Comparison of ENCODE assay signal across 17 mouse cellular contexts in the genomic region with DNA sequence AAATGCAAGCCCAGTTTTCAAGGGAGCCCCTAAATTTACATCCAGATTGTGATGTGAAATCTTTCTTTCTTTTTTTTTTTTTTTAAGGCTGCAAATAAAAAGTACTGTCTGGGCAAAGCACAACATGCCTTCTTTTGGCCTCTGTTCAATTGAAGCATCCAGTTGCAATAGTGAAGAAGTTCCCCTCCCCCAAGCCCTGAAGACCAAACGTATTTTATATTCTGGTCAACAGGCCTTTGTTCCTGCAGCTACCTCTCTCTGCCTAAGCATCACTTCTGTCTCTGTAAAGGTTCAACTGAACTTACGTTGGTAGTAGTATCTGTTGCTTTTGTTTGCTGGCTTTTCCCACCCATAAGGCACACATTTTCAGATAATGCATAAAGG. TPM values are rescaled to one million over a fixed set of nuclear protein-coding genes. Genes with fewer than 3 reads are reported as not detected.
DNase-seq lines count a peak whose midpoint lies in the region; ATAC-seq lines count a peak whose summit lies in the region.
"Had no signal": no experiment of that assay in that cellular context is flagged by ENCODE, and none has a peak within 500 bp of the region (broad histone marks: within the 10 kb centered on the region; RNA-seq: fewer than 3 reads in every experiment).

No protein-coding gene starts in this region.

- H3K27me3 ChIP-seq in neural tube, embryonic 11.5 days (ENCODE audit: control insufficient read depth, insufficient read depth, low read length), result no peaks in the 10 kb centered on the region
- no peaks in the 10 kb centered on the region for H3K27me3 ChIP-seq in hindbrain, embryonic 11.5 days (ENCODE audit: control insufficient read depth, insufficient read depth, low read length)
- no peaks in the 10 kb centered on the region for H3K27me3 ChIP-seq in midbrain, embryonic 14.5 days (ENCODE audit: control insufficient read depth, insufficient read depth, low read length)
- H3K27me3 ChIP-seq: embryonic facial prominence, embryonic 13.5 days had no signal

- H3K4me3 ChIP-seq in neural tube, embryonic 11.5 days (ENCODE audit: low read depth, low read length), result no peak overlapping the region
- no peak overlapping the region for H3K4me3 ChIP-seq in hindbrain, embryonic 11.5 days (ENCODE audit: low read depth, low read length)
- H3K4me3 ChIP-seq in midbrain, embryonic 14.5 days (replicated peaks; ENCODE audit: low read depth, low read length), result no peak overlapping the region
- H3K4me3 ChIP-seq: embryonic facial prominence, embryonic 13.5 days; myocyte had no signal

- intact Hi-C loops in gastrocnemius, postnatal 14 days (cut with DNase I; ENCODE audit: low total_unique reads), result loop anchor here (5.0 kb wide), 1 partner anchor 68 kb away; no protein-coding TSS in a partner anchor

- no peaks in the 10 kb centered on the region for H3K9me3 ChIP-seq in neural tube, embryonic 11.5 days (ENCODE audit: control insufficient read depth, low read length)
- H3K9me3 ChIP-seq in hindbrain, embryonic 11.5 days (ENCODE audit: control insufficient read depth, low read length), result no peaks in the 10 kb centered on the region
- no peaks in the 10 kb centered on the region for H3K9me3 ChIP-seq in midbrain, embryonic 14.5 days (ENCODE audit: control insufficient read depth, low read length)
- H3K9me3 ChIP-seq: embryonic facial prominence, embryonic 13.5 days had no signal

- H3K36me3 ChIP-seq in neural tube, embryonic 11.5 days (ENCODE audit: control insufficient read depth, insufficient read depth, low read length), result no peaks in the 10 kb centered on the region
- no peaks in the 10 kb centered on the region for H3K36me3 ChIP-seq in hindbrain, embryonic 11.5 days (ENCODE audit: control insufficient read depth, insufficient read depth, low read length)
- no peaks in the 10 kb centered on the region for H3K36me3 ChIP-seq in midbrain, embryonic 14.5 days (ENCODE audit: control insufficient read depth, insufficient read depth, low read length)
- H3K36me3 ChIP-seq: embryonic facial prominence, embryonic 13.5 days had no signal

- no peak overlapping the region for H3K9ac ChIP-seq in neural tube, embryonic 11.5 days (ENCODE audit: low read length)
- 0 out of 2 replicates have a peak overlapping the region, but pooled peaks have one; percentile 24 for H3K9ac ChIP-seq in hindbrain, embryonic 11.5 days (ENCODE audit: low read depth, low read length)
- no peak overlapping the region for H3K9ac ChIP-seq in midbrain, embryonic 14.5 days (replicated peaks; ENCODE audit: low read length)
- H3K9ac ChIP-seq: embryonic facial prominence, embryonic 13.5 days; liver, embryonic 14.5 days had no signal

- peak; percentile 13 for DNase-seq in neural tube, embryonic 11.5 days (ENCODE audit: low spot score)
- DNase-seq in neural tube, embryonic 10.5 days (ENCODE audit: extremely low spot score, low spot score), result no peak
- peak; percentile 42 for DNase-seq in hindbrain, embryonic 11.5 days (ENCODE audit: low spot score)
- DNase-seq in midbrain, embryonic 14.5 days, result peak; percentile 73
- DNase-seq in thymus, postnatal 36 days, result no peak
- DNase-seq in gastrocnemius, postnatal 14 days, result no peak
- DNase-seq in cerebellum, postnatal 10 days, result no peak
- DNase-seq in testis, postnatal 14 days (ENCODE audit: low spot score), result no peak
- DNase-seq: B cell, adult 2 months; cerebellum, adult 18-20 months; heart, postnatal 10 days; kidney, adult 2 months; thymus, adult 18-20 months had no signal

- 28% methylated on average over 2 of the region's 2 CpGs for WGBS in neural tube, embryonic 11.5 days
- WGBS in hindbrain, embryonic 11.5 days, result 21% methylated on average over 2 of the region's 2 CpGs
- WGBS in midbrain, embryonic 14.5 days, result 21% methylated on average over 2 of the region's 2 CpGs

- peak; percentile 13; the same call in 1 of the 2 replicates for ATAC-seq in neural tube, embryonic 11.5 days (ENCODE audit: insufficient read depth, low FRiP score, low TSS enrichment)
- peak; percentile 31 for ATAC-seq in hindbrain, embryonic 11.5 days (ENCODE audit: low FRiP score)
- no peak for ATAC-seq in midbrain, embryonic 14.5 days (ENCODE audit: low FRiP score, low TSS enrichment)

- H3K4me2 ChIP-seq in neural tube, embryonic 11.5 days (ENCODE audit: low read depth), result no peak overlapping the region
- H3K4me2 ChIP-seq in hindbrain, embryonic 11.5 days (replicated peaks; ENCODE audit: low read depth, low read length), result no peak overlapping the region
- H3K4me2 ChIP-seq in midbrain, embryonic 14.5 days (ENCODE audit: low read length), result no peak overlapping the region
- H3K4me2 ChIP-seq: embryonic facial prominence, embryonic 13.5 days had no signal

- H3K4me1 ChIP-seq in neural tube, embryonic 11.5 days (ENCODE audit: control insufficient read depth, insufficient read depth, low read length), result no peaks in the 10 kb centered on the region
- H3K4me1 ChIP-seq in hindbrain, embryonic 11.5 days (replicated peaks; ENCODE audit: control insufficient read depth, insufficient read depth, low read length), result no peaks in the 10 kb centered on the region
- 0 out of 2 replicates have a peak, but pooled peaks cover 3% of the 10 kb centered on the region for H3K4me1 ChIP-seq in midbrain, embryonic 14.5 days (ENCODE audit: control insufficient read depth, insufficient read depth, low read length)
- H3K4me1 ChIP-seq: embryonic facial prominence, embryonic 13.5 days had no signal

- peak overlapping the region; percentile 81 for H3K27ac ChIP-seq in neural tube, embryonic 11.5 days (ENCODE audit: low read depth, low read length)
- peak overlapping the region; percentile 75 for H3K27ac ChIP-seq in hindbrain, embryonic 11.5 days (ENCODE audit: low read depth, low read length)
- peak overlapping the region; percentile 81 for H3K27ac ChIP-seq in midbrain, embryonic 14.5 days (replicated peaks; ENCODE audit: low read depth, low read length)
- H3K27ac ChIP-seq: liver, embryonic 14.5 days; macrophage had no signal

RNA-seq across cellular contexts. Expression of gene Slc25a43, which starts 20.5 kb away (rescaled TPM):
- 0.78 and 1.4 TPM in 2 replicates for polyA plus RNA-seq in neural tube, embryonic 11.5 days (2014; fragmentation: Nextera tagmentation; extraction: Ambion mirVana)
- 1.2 TPM in 2 replicates for polyA plus RNA-seq in hindbrain, embryonic 11.5 days (2014; fragmentation: Nextera tagmentation; extraction: Ambion mirVana)
- polyA plus RNA-seq in midbrain, embryonic 14.5 days (2014; fragmentation: Nextera tagmentation; extraction: Ambion mirVana), result 0.65 and 0.71 TPM in 2 replicates
- under 1 TPM in 1 of 2 experiments, not detected in 1; 0.25 TPM for total RNA-seq in gastrocnemius, postnatal 14 days (2021)

RNA-seq across cellular contexts. Expression of gene Slc25a5, which starts 31.5 kb away (rescaled TPM):
- polyA plus RNA-seq in neural tube, embryonic 11.5 days (2014; fragmentation: Nextera tagmentation; extraction: Ambion mirVana), result 804 and 829 TPM in 2 replicates
- 838 and 896 TPM in 2 replicates for polyA plus RNA-seq in hindbrain, embryonic 11.5 days (2014; fragmentation: Nextera tagmentation; extraction: Ambion mirVana)
- polyA plus RNA-seq in midbrain, embryonic 14.5 days (2014; fragmentation: Nextera tagmentation; extraction: Ambion mirVana), result 552 and 571 TPM in 2 replicates
- total RNA-seq in gastrocnemius, postnatal 14 days (2021), result 100 to 1,000 TPM; 163 to 168 TPM

Comparison
In these comparisons a context has a peak if more than half of its experiments do, and no peak if none do; other contexts are left out.
1. DNase-seq: peak in neural tube, embryonic 11.5 days (single experiment), hindbrain, embryonic 11.5 days (single experiment) and midbrain, embryonic 14.5 days (single experiment); none in neural tube, embryonic 10.5 days (single experiment), thymus, postnatal 36 days (0 of 2), gastrocnemius, postnatal 14 days (single experiment), cerebellum, postnatal 10 days (0 of 2) and testis, postnatal 14 days (single experiment).
2. Peak in every context shown above with its lines, with median percentiles within 50 percentile points of each other: H3K27ac ChIP-seq.